In the genomic region with DNA sequence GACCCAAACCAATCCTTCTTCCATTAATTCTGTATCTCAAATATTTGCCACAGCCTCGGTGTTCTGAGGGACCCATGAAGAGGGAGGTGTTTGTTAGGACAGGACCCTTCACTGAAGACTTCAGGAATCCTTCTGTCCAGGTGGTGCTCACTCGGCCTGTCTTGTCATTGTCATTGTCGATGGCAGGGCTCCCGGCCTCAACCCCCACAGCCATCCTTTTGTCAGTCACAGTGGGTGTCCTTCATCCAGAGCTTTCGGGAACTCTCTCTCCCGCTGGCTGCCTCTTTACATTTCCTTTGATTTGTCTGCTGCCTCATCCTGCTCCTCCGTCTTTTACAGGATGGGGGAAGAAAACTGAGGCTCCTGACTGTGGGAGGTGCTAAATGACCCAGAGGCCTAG, we compare ENCODE assay signal across 20 mouse cellular contexts. TPM values are rescaled to one million over a fixed set of nuclear protein-coding genes. Genes with fewer than 3 reads are reported as not detected.
DNase-seq lines count a peak whose midpoint lies in the region; ATAC-seq and TF ChIP-seq lines count a peak whose summit lies in the region.
"Had no signal": no experiment of that assay in that cellular context is flagged by ENCODE, and none has a peak within 500 bp of the region (broad histone marks: within the 10 kb centered on the region; RNA-seq: fewer than 3 reads in every experiment).

No protein-coding gene starts in this region.

- no peak for TF ChIP-seq CTCF in hindbrain, postnatal 0 days (IDR thresholded peaks at IDR 0.05; ENCODE audit: low read depth)

- H3K27me3 ChIP-seq in hindbrain, embryonic 10.5 days (ENCODE audit: insufficient read depth, poor library complexity, severe bottlenecking) = peaks cover 7% of the 10 kb centered on the region; the same call in 1 of the 2 replicates
- H3K27me3 ChIP-seq in hindbrain, postnatal 0 days (ENCODE audit: insufficient read depth, low read length) = no peaks in the 10 kb centered on the region
- no peaks in the 10 kb centered on the region for H3K27me3 ChIP-seq in myocyte (ENCODE audit: control insufficient read depth, insufficient read depth, insufficient read length)
- H3K27me3 ChIP-seq: embryonic facial prominence, embryonic 15.5 days had no signal

- no peak overlapping the region for H3K4me3 ChIP-seq in hindbrain, embryonic 10.5 days
- no peak overlapping the region for H3K4me3 ChIP-seq in hindbrain, postnatal 0 days (ENCODE audit: low read length)
- no peak overlapping the region for H3K4me3 ChIP-seq in myocyte
- H3K4me3 ChIP-seq: embryonic facial prominence, embryonic 15.5 days; heart, embryonic 10.5 days; limb, embryonic 10.5 days had no signal

- H3K4me2 ChIP-seq in hindbrain, postnatal 0 days (ENCODE audit: low read depth, low read length) = no peak overlapping the region
- peak overlapping the region; percentile 55 for H3K4me2 ChIP-seq in myocyte (ENCODE audit: low read depth)
- H3K4me2 ChIP-seq: embryonic facial prominence, embryonic 15.5 days had no signal

- peak overlapping the region; percentile 45; the same call in 1 of the 2 replicates for H3K27ac ChIP-seq in hindbrain, embryonic 10.5 days
- H3K27ac ChIP-seq in hindbrain, postnatal 0 days = no peak overlapping the region
- H3K27ac ChIP-seq: embryonic facial prominence, embryonic 15.5 days; heart, embryonic 10.5 days; limb, embryonic 10.5 days; liver, embryonic 14.5 days had no signal

- H3K79me2 ChIP-seq in myocyte (ENCODE audit: control insufficient read depth, insufficient read depth) = no peaks in the 10 kb centered on the region

- no peak overlapping the region for H3K9ac ChIP-seq in hindbrain, postnatal 0 days (replicated peaks; ENCODE audit: low read length)
- H3K9ac ChIP-seq: embryonic facial prominence, embryonic 15.5 days; liver, embryonic 14.5 days had no signal

- no peak for TF ChIP-seq POLR2A in myocyte (IDR thresholded peaks at IDR 0.05; ENCODE audit: insufficient read length, low read depth)

- 2% methylated on average over 7 of the region's 7 CpGs for WGBS in hindbrain, embryonic 10.5 days
- WGBS in hindbrain, postnatal 0 days = 17% methylated on average over 7 of the region's 7 CpGs

- no peak for ATAC-seq in hindbrain, postnatal 0 days

- peaks cover 26% of the 10 kb centered on the region for H3K4me1 ChIP-seq in hindbrain, embryonic 10.5 days (replicated peaks)
- no peaks in the 10 kb centered on the region for H3K4me1 ChIP-seq in hindbrain, postnatal 0 days (ENCODE audit: insufficient read depth, low read length)
- H3K4me1 ChIP-seq: embryonic facial prominence, embryonic 15.5 days had no signal

- intact Hi-C loops in left cerebral cortex, postnatal 10 days (cut with DNase I) = no loop called here

- no peaks in the 10 kb centered on the region for H3K36me3 ChIP-seq in hindbrain, embryonic 10.5 days
- no peaks in the 10 kb centered on the region for H3K36me3 ChIP-seq in hindbrain, postnatal 0 days (ENCODE audit: insufficient read depth, low read length)
- no peaks in the 10 kb centered on the region for H3K36me3 ChIP-seq in myocyte (ENCODE audit: control insufficient read depth, insufficient read depth)
- H3K36me3 ChIP-seq: embryonic facial prominence, embryonic 15.5 days; heart, embryonic 10.5 days; limb, embryonic 10.5 days had no signal

- DNase-seq in hindbrain, embryonic 10.5 days (ENCODE audit: low spot score) = peak; percentile 28
- DNase-seq in hindbrain, postnatal 0 days (ENCODE audit: low spot score) = no peak
- peak; percentile 69 for DNase-seq in Muller cell, postnatal 12 days (ENCODE audit: inconsistent ontology term)
- DNase-seq in cerebellum, adult 9-11 months = peak; percentile 74
- DNase-seq in right cerebral cortex, postnatal 4 days = no peak
- no peak for DNase-seq in left cerebral cortex, postnatal 10 days (ENCODE audit: extremely low spot score in 1 of 2, low spot score in 2 of 2)
- DNase-seq: adrenal gland, postnatal 25 days; gastrocnemius, postnatal 14 days; heart, postnatal 4 days; kidney, adult 2 months; kidney, postnatal 36 days; layer of hippocampus, postnatal 36 days; lung, postnatal 14 days; right cerebral cortex, postnatal 25 days; thymus, adult 18-20 months had no signal

- H3K9me3 ChIP-seq in hindbrain, embryonic 10.5 days = no peaks in the 10 kb centered on the region
- H3K9me3 ChIP-seq in hindbrain, postnatal 0 days (ENCODE audit: low read length) = no peaks in the 10 kb centered on the region
- H3K9me3 ChIP-seq: embryonic facial prominence, embryonic 15.5 days; heart, embryonic 10.5 days; limb, embryonic 10.5 days had no signal

- no peak overlapping the region for H3ac ChIP-seq in myocyte (ENCODE audit: control insufficient read depth, insufficient read length)

TF ChIP-seq in myocyte, 11 proteins besides CTCF, POLR2A, EP300 and RAD21:
- TF ChIP-seq TCF12 (IDR thresholded peaks at IDR 0.05; ENCODE audit: insufficient read depth, poor library complexity, severe bottlenecking) (no peak), USF1 (IDR thresholded peaks at IDR 0.05; ENCODE audit: low read depth) (no peak), E2F4 (IDR thresholded peaks at IDR 0.05; ENCODE audit: insufficient read depth) (no peak), MAX (IDR thresholded peaks at IDR 0.05; ENCODE audit: low read depth) (no peak), MYOD1 (IDR thresholded peaks at IDR 0.05; ENCODE audit: control insufficient read depth in 1 of 3, insufficient read length in 2 of 3, low read depth in 2 of 3) (no peak), REST (IDR thresholded peaks at IDR 0.05; ENCODE audit: insufficient read depth, insufficient read length) (no peak), SRF (IDR thresholded peaks at IDR 0.05; ENCODE audit: control insufficient read depth, insufficient read length, low read depth) (no peak), MYOG (IDR thresholded peaks at IDR 0.05; ENCODE audit: control insufficient read depth in 1 of 3, insufficient read depth in 1 of 3, insufficient read length in 2 of 3, low read depth in 2 of 3) (no peak), CEBPB (IDR thresholded peaks at IDR 0.05; ENCODE audit: insufficient read depth, poor library complexity, severe bottlenecking) (no peak), POLR2AphosphoS2 (IDR thresholded peaks at IDR 0.05; ENCODE audit: insufficient read length, low read depth) (no peak)

RNA-seq across cellular contexts. Expression of gene Chn2, which starts 57.5 kb away (rescaled TPM):
- 13.4 and 13.5 TPM in 2 replicates for polyA plus RNA-seq in hindbrain, embryonic 10.5 days (2016; fragmentation: Nextera tagmentation; extraction: Ambion mirVana)
- 35.4 and 43.8 TPM in 2 replicates for total RNA-seq in hindbrain, postnatal 0 days (2014; rRNA removed)
- polyA plus RNA-seq in hindbrain, postnatal 0 days (2015; fragmentation: Nextera tagmentation; extraction: Ambion mirVana) = 19.8 and 21.2 TPM in 2 replicates
- 6.5 TPM for polyA plus RNA-seq in myocyte (2012; fragmentation: generic; extraction: Trizol)
- total RNA-seq in left cerebral cortex, postnatal 10 days (2021) = 10 to 100 TPM; 55.3 to 56.6 TPM

Comparison
In these comparisons a context has a peak if more than half of its experiments do, and no peak if none do; other contexts are left out.
1. DNase-seq: peak in hindbrain, embryonic 10.5 days (single experiment), Muller cell, postnatal 12 days (single experiment) and cerebellum, adult 9-11 months (single experiment); none in hindbrain, postnatal 0 days (single experiment), right cerebral cortex, postnatal 4 days (single experiment) and left cerebral cortex, postnatal 10 days (0 of 2).